Mouse (Mus musculus) kidney, postnatal 14 days (tissue): Measurements from ENCODE around the gene Ifi47.

Source experiments
- DNase-seq: peaks from one replicate; pipeline ENCODE4 v3.0.0; 2022; ENCODE audit warnings: mixed read lengths

Gene Ifi47

GRCm38 (mm10) chr11:49090551-49090950, 14.2 kb downstream of the Ifi47 start:
- no peak for DNase-seq

GRCm38 (mm10) chr11:49091171-49091570, 14.8 kb downstream of the Ifi47 start:
- DNase-seq: no peak

- no peak for DNase-seq
Observed at GRCm38 (mm10) chr11:49092053-49092586, 15.7 kb downstream of the Ifi47 start.

GRCm38 (mm10) chr11:49092786-49093185, 16.4 kb downstream of the Ifi47 start:
- DNase-seq: no peak

GRCm38 (mm10) chr11:49093861-49094660, 17.7 kb downstream of the Ifi47 start:
- DNase-seq: no peak

GRCm38 (mm10) chr11:49095367-49095766, 19.0 kb downstream of the Ifi47 start:
- no peak for DNase-seq

GRCm38 (mm10) chr11:49100409-49100808, 24.0 kb downstream of the Ifi47 start:
- DNase-seq: no peak

- DNase-seq: no peak
Observed at GRCm38 (mm10) chr11:49101500-49101899, 25.1 kb downstream of the Ifi47 start.

- peak; percentile 91 for DNase-seq
Observed at GRCm38 (mm10) chr11:49103047-49103693, 26.8 kb downstream of the Ifi47 start.

GRCm38 (mm10) chr11:49105752-49106151, 29.4 kb downstream of the Ifi47 start:
- no peak for DNase-seq

- DNase-seq: no peak
Observed at GRCm38 (mm10) chr11:49107650-49108537, 31.5 kb downstream of the Ifi47 start.

GRCm38 (mm10) chr11:49108833-49109232, 32.4 kb downstream of the Ifi47 start:
- no peak for DNase-seq

GRCm38 (mm10) chr11:49111000-49111399, 34.6 kb downstream of the Ifi47 start:
- DNase-seq: no peak

GRCm38 (mm10) chr11:49112624-49113219, 36.3 kb downstream of the Ifi47 start:
- no peak for DNase-seq

- DNase-seq: no peak
Observed at GRCm38 (mm10) chr11:49114158-49114557, 37.8 kb downstream of the Ifi47 start.

- DNase-seq: no peak
Observed at GRCm38 (mm10) chr11:49114774-49115173, 38.4 kb downstream of the Ifi47 start, which contains the start of gene Olfr1396. Gene Olfr1396 (minus strand): TSS chr11:49114874.

- no peak for DNase-seq
Observed at GRCm38 (mm10) chr11:49119635-49120034, 43.2 kb downstream of the Ifi47 start.

- no peak for DNase-seq
Observed at GRCm38 (mm10) chr11:49124169-49124568, 47.8 kb downstream of the Ifi47 start.

- no peak for DNase-seq
Observed at GRCm38 (mm10) chr11:49141974-49142373, 65.6 kb downstream of the Ifi47 start, which contains the start of gene Olfr1395. Gene Olfr1395 (plus strand): TSS chr11:49142274.
